Mouse (Mus musculus) hindbrain, postnatal 0 days (tissue): ENCODE measurements around the gene Mis18a. TPM values are rescaled to one million over a fixed set of nuclear protein-coding genes. Genes with fewer than 3 reads are reported as not detected.

ENCODE experiments used
- ATAC-seq: fragments of 200-750 bp; cut with Nextera tagmentation; 2 replicates; pipeline ENCODE4 v1.8.0; 2017; ENCODE audit warnings: mild to moderate bottlenecking, moderate TSS enrichment, moderate library complexity
- DNase-seq: peaks from one replicate; pipeline ENCODE4 v3.0.0-alpha.2; 2015; ENCODE audit warnings: low spot score
- H3K27ac ChIP-seq: fragments of 300-500 bp; sonication (generic); 2 replicates; pipeline ENCODE4 v1.5.1; 2014; ENCODE audit warnings: mild to moderate bottlenecking
- H3K27me3 ChIP-seq: fragments of 300-500 bp; sonication (generic); 2 replicates; pipeline ENCODE4 v1.6.1; 2014; ENCODE audit warnings: low read length, mixed read lengths; ENCODE audit not compliant: insufficient read depth
- H3K36me3 ChIP-seq: fragments of 300-500 bp; sonication (generic); 2 replicates; pipeline ENCODE4 v1.6.1; 2014; ENCODE audit warnings: low read length, mixed read lengths; ENCODE audit not compliant: insufficient read depth
- H3K4me1 ChIP-seq: fragments of 300-500 bp; sonication (generic); 2 replicates; pipeline ENCODE4 v1.6.1; 2014; ENCODE audit warnings: antibody characterized with exemption, low read length, mixed read lengths; ENCODE audit not compliant: insufficient read depth
- H3K4me2 ChIP-seq: fragments of 300-500 bp; sonication (generic); 2 replicates; pipeline ENCODE4 v1.6.1; 2014; ENCODE audit warnings: low read depth, mild to moderate bottlenecking, low read length, moderate library complexity, mixed read lengths
- H3K4me3 ChIP-seq: fragments of 300-500 bp; sonication (generic); 2 replicates; pipeline ENCODE4 v1.5.1; 2014; ENCODE audit warnings: low read length
- H3K9ac ChIP-seq: fragments of 300-500 bp; sonication (generic); replicated peaks from 2 replicates; pipeline ENCODE4 v1.6.1; 2014; ENCODE audit warnings: mild to moderate bottlenecking, low read length, moderate library complexity, mixed read lengths
- H3K9me3 ChIP-seq: fragments of 300-500 bp; sonication (generic); 2 replicates; pipeline ENCODE4 v1.6.1; 2016; ENCODE audit warnings: low read length, mixed read lengths
- CTCF ChIP-seq: IDR thresholded peaks from 2 replicates; pipeline ENCODE4 v1.5.1; 2016; ENCODE audit warnings: antibody characterized with exemption, control low read depth, low read depth
- WGBS: fragments of 180-500 bp; shearing (Covaris S2); extraction: QIAGEN DNeasy Blood & Tissue Kit; methylation state at CpG from one replicate; pipeline ENCODE4 v1.1.7; 2014; 5-methylcytosine and 5-hydroxymethylcytosine counted together
- polyA plus RNA-seq: library from polyadenylated mRNA; unstranded; fragments of >200 nt; fragmentation: Nextera tagmentation; extraction: Ambion mirVana; gene quantifications from 2 replicates; pipeline ENCODE4 v1.2.1, GENCODE M21; 2015
- total RNA-seq: library from RNA; depleted of rRNA; stranded (reverse); fragments of >200 nt; gene quantifications from 2 replicates; pipeline ENCODE4 v1.2.3, GENCODE M21; 2014

The Mis18a gene
- total and polyA plus RNA-seq, 2 experiments from 2014 or later: 16.9 to 29.7 TPM

DNA sequence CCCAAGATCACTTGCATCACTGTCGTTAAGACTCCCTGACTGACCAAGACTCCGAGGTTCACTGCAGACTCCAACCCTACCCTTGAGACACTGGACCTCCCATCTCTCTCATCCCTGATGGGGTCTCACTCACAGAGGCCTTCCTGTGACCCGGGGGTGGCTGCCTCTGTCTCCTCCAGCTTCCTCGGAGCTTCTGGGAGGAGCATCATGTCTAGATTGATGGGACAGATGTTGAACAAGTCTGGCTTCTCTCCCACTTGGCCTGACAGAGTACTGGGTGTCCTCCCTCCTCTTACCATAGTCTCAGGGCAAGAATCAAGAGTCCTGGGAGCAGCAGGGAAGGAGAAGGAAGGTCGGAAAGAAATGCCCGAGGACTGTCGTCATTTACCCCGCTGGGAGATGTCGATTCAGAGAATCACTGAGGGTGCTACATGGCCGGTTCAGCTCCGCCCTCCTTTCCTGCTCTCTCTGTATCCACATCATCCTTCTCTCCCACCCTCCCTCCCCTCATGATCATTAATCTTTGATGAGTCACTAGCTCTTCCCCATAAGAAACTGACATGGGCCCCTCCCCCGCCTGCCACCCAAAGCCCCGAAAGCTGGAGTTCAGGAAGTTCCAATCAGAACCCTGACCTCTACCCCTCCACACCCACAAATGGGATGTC, 22.9 kb downstream of the Mis18a start:
- Histone ChIP-seq H3K4me3 (no peak overlapping the region), H3K4me2 (no peak overlapping the region), H3K27ac (no peak overlapping the region), H3K36me3 (no peaks in the 10 kb centered on the region), H3K9me3 (no peaks in the 10 kb centered on the region), H3K4me1 (no peaks in the 10 kb centered on the region), H3K27me3 (no peaks in the 10 kb centered on the region), H3K9ac (no peak overlapping the region)
- TF ChIP-seq CTCF: no peak
- DNase-seq (no peak), ATAC-seq (no peak)
- WGBS: 75% methylated on average over 13 of the region's 13 CpGs

DNA sequence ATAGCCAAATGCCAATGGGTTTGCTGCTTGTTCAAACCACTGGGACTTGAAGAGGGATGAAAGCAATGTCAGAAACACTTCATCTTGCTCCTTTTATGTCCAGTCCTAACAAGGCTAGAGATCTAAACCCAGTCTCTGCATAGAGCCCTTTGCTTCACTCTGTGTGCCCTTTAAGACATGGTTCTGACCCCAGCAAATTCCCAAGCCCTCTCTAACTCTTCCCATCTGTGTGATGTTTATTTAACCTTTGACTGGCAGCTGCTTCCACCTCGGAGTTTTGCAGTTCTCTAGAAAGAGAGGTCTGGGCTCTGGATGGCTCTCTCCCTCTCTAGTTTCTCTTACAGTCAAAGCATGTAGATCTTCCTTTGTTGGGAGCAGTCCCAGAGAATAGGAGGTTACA, 23.6 kb downstream of the Mis18a start:
- DNase-seq (no peak), ATAC-seq (no peak)
- Histone ChIP-seq H3K27me3 (no peaks in the 10 kb centered on the region), H3K4me1 (no peaks in the 10 kb centered on the region), H3K36me3 (no peaks in the 10 kb centered on the region), H3K9ac (no peak overlapping the region), H3K27ac (no peak overlapping the region), H3K9me3 (no peaks in the 10 kb centered on the region), H3K4me3 (no peak overlapping the region), H3K4me2 (no peak overlapping the region)
- no peak for TF ChIP-seq CTCF
- 26% methylated on average over 1 of the region's 1 CpGs for WGBS

DNA sequence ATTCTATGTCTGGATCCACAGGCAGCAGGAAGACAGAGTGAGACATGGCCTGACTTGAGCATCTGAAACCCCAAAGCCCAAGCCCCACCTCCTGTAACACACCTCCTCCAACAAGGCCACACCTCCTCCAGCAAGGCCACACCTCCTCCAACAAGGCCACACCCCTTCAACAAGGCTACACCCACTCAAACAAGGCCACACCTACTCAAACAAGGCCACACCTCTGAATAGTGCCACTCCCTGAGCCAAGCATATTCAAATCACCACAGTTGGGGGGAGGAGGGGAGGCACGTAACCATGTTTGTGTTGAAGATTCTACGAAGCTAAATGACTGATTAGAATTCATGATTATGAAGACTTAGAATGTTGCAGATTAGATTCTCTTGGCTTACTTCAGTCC, 25.7 kb downstream of the Mis18a start:
- Histone ChIP-seq H3K4me2 (no peak overlapping the region), H3K4me3 (no peak overlapping the region), H3K27ac (no peak overlapping the region), H3K27me3 (no peaks in the 10 kb centered on the region), H3K9me3 (no peaks in the 10 kb centered on the region), H3K4me1 (no peaks in the 10 kb centered on the region), H3K9ac (no peak overlapping the region), H3K36me3 (no peaks in the 10 kb centered on the region)
- WGBS: 96% methylated on average over 2 of the region's 2 CpGs
- DNase-seq: no peak
- ATAC-seq: no peak
- TF ChIP-seq CTCF: no peak

DNA sequence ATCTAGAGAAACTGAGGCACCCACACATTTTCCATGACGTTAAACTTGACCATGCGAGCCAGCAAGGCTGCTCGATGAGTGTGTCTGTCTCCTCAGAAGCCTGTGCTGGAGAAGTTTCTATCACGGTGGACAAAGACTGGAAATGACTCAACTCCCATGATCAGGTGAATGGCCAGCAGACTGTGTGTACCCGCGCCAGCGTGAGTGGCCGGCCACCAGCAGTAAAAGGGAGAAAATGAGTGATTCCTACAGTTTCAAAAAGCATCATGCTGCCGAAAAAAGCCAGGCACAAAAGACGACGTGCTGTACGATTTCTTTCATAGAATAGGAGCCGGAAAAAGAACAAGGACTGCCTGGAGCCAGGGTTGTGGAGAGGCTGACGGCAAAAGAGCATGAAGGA, 27.8 kb downstream of the Mis18a start:
- ATAC-seq (no peak), DNase-seq (no peak)
- H3K27ac ChIP-seq: no peak overlapping the region
- no peaks in the 10 kb centered on the region for H3K27me3 ChIP-seq
- no peak for TF ChIP-seq CTCF
- no peaks in the 10 kb centered on the region for H3K9me3 ChIP-seq
- H3K9ac ChIP-seq: no peak overlapping the region
- H3K36me3 ChIP-seq: no peaks in the 10 kb centered on the region
- H3K4me3 ChIP-seq: no peak overlapping the region
- 77% methylated on average over 14 of the region's 14 CpGs for WGBS
- H3K4me1 ChIP-seq: no peaks in the 10 kb centered on the region
- no peak overlapping the region for H3K4me2 ChIP-seq

DNA sequence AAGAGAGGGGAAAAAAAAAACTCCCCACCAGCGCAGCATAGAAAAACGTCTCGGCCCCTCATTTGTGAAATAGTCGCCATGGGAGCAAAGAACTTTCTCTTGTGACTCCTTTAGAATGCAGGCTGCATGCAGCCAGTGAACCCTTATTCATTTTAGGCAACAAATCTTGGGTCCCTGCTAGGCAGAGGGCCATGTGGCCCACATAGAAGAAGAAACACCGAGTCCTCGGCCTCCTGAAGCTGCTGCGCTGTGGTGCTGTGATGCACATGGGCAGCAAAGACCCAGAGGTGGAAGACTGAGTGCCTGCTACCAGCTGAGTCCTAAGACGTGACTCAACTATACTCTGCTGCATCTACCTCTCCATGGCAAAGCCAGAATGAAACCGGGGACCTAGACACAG, 30.9 kb downstream of the Mis18a start:
- ATAC-seq: 0 out of 2 replicates have a peak, but pooled peaks have one; percentile 17
- Histone ChIP-seq H3K27ac (no peak overlapping the region), H3K9ac (no peak overlapping the region), H3K4me2 (no peak overlapping the region), H3K27me3 (no peaks in the 10 kb centered on the region), H3K4me1 (no peaks in the 10 kb centered on the region), H3K36me3 (no peaks in the 10 kb centered on the region), H3K4me3 (no peak overlapping the region), H3K9me3 (no peaks in the 10 kb centered on the region)
- TF ChIP-seq CTCF: no peak
- DNase-seq: peak; percentile 30
- 56% methylated on average over 9 of the region's 9 CpGs for WGBS

DNA sequence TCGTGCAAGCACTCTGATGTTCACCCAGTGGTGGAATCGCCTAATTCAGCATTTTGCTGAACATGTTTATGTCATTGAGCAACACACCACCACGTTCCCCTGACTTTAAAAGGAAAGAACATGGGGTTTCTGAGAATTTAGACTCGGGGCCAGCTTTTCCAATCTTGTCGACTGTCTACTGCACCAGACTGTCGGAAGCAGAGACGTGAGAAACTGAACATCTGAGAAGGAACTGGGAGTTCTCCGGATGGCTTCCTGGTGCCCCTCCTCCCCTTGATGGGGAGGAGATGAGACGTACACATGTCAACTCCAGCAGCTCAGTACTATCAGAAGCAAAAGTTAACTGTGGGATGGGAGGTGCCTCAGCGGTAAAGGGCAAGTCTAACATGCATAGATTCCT, 32.1 kb downstream of the Mis18a start:
- Histone ChIP-seq H3K27me3 (no peaks in the 10 kb centered on the region), H3K27ac (no peak overlapping the region), H3K9me3 (no peaks in the 10 kb centered on the region), H3K9ac (no peak overlapping the region), H3K4me1 (no peaks in the 10 kb centered on the region), H3K4me2 (no peak overlapping the region), H3K36me3 (no peaks in the 10 kb centered on the region), H3K4me3 (no peak overlapping the region)
- DNase-seq: no peak
- TF ChIP-seq CTCF: no peak
- no peak for ATAC-seq
- WGBS: 74% methylated on average over 10 of the region's 10 CpGs

DNA sequence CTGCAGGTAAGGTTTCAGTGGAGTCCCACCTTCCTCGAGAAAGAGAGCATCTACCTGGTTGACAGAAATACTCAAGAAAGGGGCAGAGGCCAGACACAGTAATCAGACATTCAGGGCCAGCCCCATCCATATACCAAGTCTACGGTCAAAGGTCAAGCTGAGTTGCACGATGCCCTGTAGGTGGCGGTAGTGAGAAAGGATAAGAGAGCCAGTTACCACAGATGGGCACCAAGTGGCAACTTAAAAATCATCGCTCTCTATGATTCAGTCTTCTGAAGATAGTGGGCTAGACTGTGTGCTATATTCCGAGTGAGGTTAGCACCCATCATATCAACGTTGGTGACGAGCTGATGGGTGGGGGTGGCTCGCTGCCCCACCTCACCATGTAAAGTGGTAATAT, 32.5 kb downstream of the Mis18a start:
- TF ChIP-seq CTCF: peak; percentile 61
- ATAC-seq: 0 out of 2 replicates have a peak, but pooled peaks have one; percentile 16

More for the DNA sequence above, 32.5 kb downstream of the Mis18a start:
- Histone ChIP-seq H3K27ac (no peak overlapping the region), H3K27me3 (no peaks in the 10 kb centered on the region), H3K36me3 (no peaks in the 10 kb centered on the region), H3K4me2 (no peak overlapping the region), H3K9ac (no peak overlapping the region), H3K4me1 (no peaks in the 10 kb centered on the region), H3K4me3 (no peak overlapping the region), H3K9me3 (no peaks in the 10 kb centered on the region)
- 72% methylated on average over 9 of the region's 9 CpGs for WGBS
- peak; percentile 70 for DNase-seq
